In genomic region chr2:103932480-103932879, GRCm38 (mm10) we compare ENCODE assay signal across 22 mouse cellular contexts. TPM values are rescaled to one million over a fixed set of nuclear protein-coding genes. Genes with fewer than 3 reads are reported as not detected.
DNase-seq lines count a peak whose midpoint lies in the region; ATAC-seq and TF ChIP-seq lines count a peak whose summit lies in the region.
"Had no signal": no experiment of that assay in that cellular context is flagged by ENCODE, and none has a peak within 500 bp of the region (broad histone marks: within the 10 kb centered on the region; RNA-seq: fewer than 3 reads in every experiment).

No protein-coding gene starts in this region.

- H3K4me2 ChIP-seq in liver, embryonic 14.5 days (ENCODE audit: low read depth) = peak overlapping the region; percentile 44
- H3K4me2 ChIP-seq: forebrain, embryonic 13.5 days; limb, embryonic 13.5 days; lung, embryonic 15.5 days; midbrain, embryonic 11.5 days had no signal

- peak; percentile 72 for ATAC-seq in erythroid progenitor cell, adult 5-6 weeks (replicated peaks; ENCODE audit: low FRiP score, poor library complexity, severe bottlenecking)
- peak; percentile 66; the same call in 1 of the 2 replicates for ATAC-seq in liver, embryonic 14.5 days (ENCODE audit: insufficient read depth)
- peak; percentile 53 for ATAC-seq in megakaryocyte-erythroid progenitor cell, adult 5-6 weeks (replicated peaks; ENCODE audit: low FRiP score, low TSS enrichment, poor library complexity, severe bottlenecking)
- ATAC-seq: forebrain, embryonic 13.5 days; hindbrain, postnatal 0 days; intestine, embryonic 16.5 days had no signal

- H3K9ac ChIP-seq in liver, embryonic 14.5 days (replicated peaks) = no peak overlapping the region
- H3K9ac ChIP-seq: forebrain, embryonic 13.5 days; limb, embryonic 13.5 days; lung, embryonic 15.5 days had no signal

- intact Hi-C loops in left cerebral cortex, postnatal 14 days (cut with DNase I) = no loop called here
- intact Hi-C loops in gastrocnemius, postnatal 14 days (cut with DNase I; ENCODE audit: low total_unique reads) = no loop called here

- no peak for TF ChIP-seq EP300 in liver, embryonic 14.5 days (IDR thresholded peaks at IDR 0.05; ENCODE audit: low read depth)

- TF ChIP-seq CTCF in liver, embryonic 14.5 days (IDR thresholded peaks at IDR 0.05; ENCODE audit: low read depth) = 0 out of 2 replicates have a peak, but pooled peaks have one; percentile 12

- no peak overlapping the region for H3K4me3 ChIP-seq in liver, embryonic 14.5 days (ENCODE audit: insufficient read depth in 1 of 2, low read depth in 2 of 2, low read length in 2 of 2)
- H3K4me3 ChIP-seq: forebrain, embryonic 13.5 days; gastrocnemius, adult 2 months; heart, embryonic 10.5 days; hindbrain, embryonic 10.5 days; limb, embryonic 13.5 days; lung, embryonic 15.5 days had no signal

- peak; percentile 12 for DNase-seq in ZHBTc4 (ENCODE audit: low read depth, low spot score)
- no peak for DNase-seq in liver, embryonic 14.5 days (ENCODE audit: low read depth in 3 of 3, low spot score in 3 of 3)
- DNase-seq in left cerebral cortex, postnatal 14 days (ENCODE audit: low spot score in 2 of 2) = no peak
- DNase-seq in adrenal gland, adult 18-20 months (ENCODE audit: low spot score in 2 of 2) = no peak
- no peak for DNase-seq in gastrocnemius, postnatal 14 days
- DNase-seq: B cell, adult 2 months; kidney, postnatal 36 days; lung, postnatal 36 days; right cerebral cortex, postnatal 4 days had no signal

- H3K9me3 ChIP-seq in liver, embryonic 14.5 days (ENCODE audit: control insufficient read depth, low read length) = no peaks in the 10 kb centered on the region
- H3K9me3 ChIP-seq: forebrain, embryonic 13.5 days; G1E; heart, embryonic 10.5 days; hindbrain, embryonic 10.5 days; limb, embryonic 13.5 days; lung, embryonic 15.5 days had no signal

- no peaks in the 10 kb centered on the region for H3K27me3 ChIP-seq in liver, embryonic 14.5 days (ENCODE audit: control insufficient read depth, insufficient read depth, low read length)
- H3K27me3 ChIP-seq: CH12.LX; forebrain, embryonic 13.5 days; lung, embryonic 15.5 days had no signal

- H3K27ac ChIP-seq in liver, embryonic 14.5 days = no peak overlapping the region
- H3K27ac ChIP-seq: forebrain, embryonic 13.5 days; heart, embryonic 10.5 days; hindbrain, embryonic 10.5 days; hindbrain, postnatal 0 days; limb, embryonic 13.5 days; lung, embryonic 15.5 days had no signal

- 40% methylated on average over 9 of the region's 9 CpGs for WGBS in liver, embryonic 14.5 days (ENCODE audit: insufficient replicate concordance)

- no peaks in the 10 kb centered on the region for H3K36me3 ChIP-seq in liver, embryonic 14.5 days (replicated peaks; ENCODE audit: control insufficient read depth, insufficient read depth, low read depth)
- H3K36me3 ChIP-seq: G1E; heart, embryonic 10.5 days; hindbrain, embryonic 10.5 days; limb, embryonic 13.5 days; lung, embryonic 15.5 days had no signal

- peaks cover 20 to 31% of the 10 kb centered on the region in 2 experiments for H3K4me1 ChIP-seq in liver, embryonic 14.5 days (replicated peaks; ENCODE audit: control insufficient read depth in 2 of 2, insufficient read depth in 2 of 2, low read length in 1 of 2)

RNA-seq across cellular contexts. Expression of gene Lmo2, which starts 25.3 kb away (rescaled TPM):
- total RNA-seq in erythroid progenitor cell, adult 5-6 weeks (2015; ENCODE audit: low replicate concordance) = 633 and 653 TPM in 2 replicates
- 362 and 409 TPM in 2 replicates for total RNA-seq in erythroid progenitor cell, adult 5-6 weeks (2017; ENCODE audit: low replicate concordance)
- 108 and 152 TPM in 2 replicates for polyA plus RNA-seq in liver, embryonic 14.5 days (2012; rRNA removed)
- polyA plus RNA-seq in liver, embryonic 14.5 days (2014; fragmentation: Nextera tagmentation; extraction: Ambion mirVana) = 143 and 165 TPM in 2 replicates
- total RNA-seq in megakaryocyte-erythroid progenitor cell, adult 5-6 weeks (2014; fragmentation: Nextera tagmentation) = 386 and 431 TPM in 2 replicates
- 391 and 392 TPM in 2 replicates for total RNA-seq in megakaryocyte-erythroid progenitor cell, adult 5-6 weeks (2017)
- 10 to 100 TPM; 19.0 to 21.9 TPM for total RNA-seq in left cerebral cortex, postnatal 14 days (2021)
- total RNA-seq in adrenal gland, adult 18-20 months (2021) = 10 to 100 TPM; 22.7 to 29.7 TPM
- total RNA-seq in gastrocnemius, postnatal 14 days (2021) = 1 to 10 TPM; 7.0 to 9.1 TPM

Comparison
In these comparisons a context has a peak if more than half of its experiments do, and no peak if none do; other contexts are left out.
1. RNA of gene Lmo2, which starts 25.3 kb away (total RNA-seq): 362 to 653 TPM in erythroid progenitor cell, adult 5-6 weeks and 386 to 431 TPM in megakaryocyte-erythroid progenitor cell, adult 5-6 weeks; 22.7 to 29.7 TPM in adrenal gland, adult 18-20 months, 19.0 to 21.9 TPM in left cerebral cortex, postnatal 14 days and 7.0 to 9.1 TPM in gastrocnemius, postnatal 14 days; every median in the first group is over 10 times any median in the second.
2. Peak in every context shown above with its lines, with median percentiles within 50 percentile points of each other: ATAC-seq.